Mouse (Mus musculus) embryonic fibroblast, embryonic 13.5 days (primary cell): Measurements from ENCODE around the gene Pard3b. TPM values are rescaled to one million over a fixed set of nuclear protein-coding genes. Genes with fewer than 3 reads are reported as not detected.

Experiments used
- H3K27ac ChIP-seq: 2 replicates; pipeline ENCODE4 v1.5.1; 2012; ENCODE audit warnings: low read length, control low read depth, inconsistent platforms; ENCODE audit not compliant: insufficient read depth
- H3K4me1 ChIP-seq: 2 replicates; pipeline ENCODE4 v1.6.1; 2011; ENCODE audit warnings: low read length; ENCODE audit not compliant: control insufficient read depth, insufficient read depth
- H3K4me3 ChIP-seq: 2 replicates; pipeline ENCODE4 v1.5.1; 2011; ENCODE audit warnings: mild to moderate bottlenecking, control low read depth, low read length; ENCODE audit not compliant: insufficient read depth
- CTCF ChIP-seq: IDR thresholded peaks from 2 replicates; pipeline ENCODE4 v1.5.1; 2011; ENCODE audit warnings: mild to moderate bottlenecking, control low read depth, low read length, moderate library complexity, borderline replicate concordance; ENCODE audit not compliant: insufficient read depth
- POLR2A ChIP-seq: IDR thresholded peaks from 2 replicates; pipeline ENCODE4 v1.6.1; 2011; ENCODE audit warnings: low read depth, mild to moderate bottlenecking, control low read depth, low read length, moderate library complexity
- polyA plus RNA-seq: library from polyadenylated mRNA; stranded (reverse); fragments of >200 nt; gene quantifications from 2 replicates; pipeline ENCODE4 v1.2.4, GENCODE M21; 2011; ENCODE audit warnings: low read depth; ENCODE audit not compliant: missing spikeins, insufficient read length

Gene Pard3b
- polyA plus RNA-seq, 1 experiment = 6.9 TPM

- Histone ChIP-seq H3K4me3 (no peak overlapping the region), H3K27ac (no peak overlapping the region), H3K4me1 (no peaks in the 10 kb centered on the region)
- no peak for TF ChIP-seq POLR2A
- no peak for TF ChIP-seq CTCF
Measured at GRCm38 (mm10) chr1:61657760-61658159, 19.1 kb downstream of the Pard3b start.

GRCm38 (mm10) chr1:61659931-61660330 is 21.3 kb downstream of the Pard3b start:
- Histone ChIP-seq H3K27ac (no peak overlapping the region), H3K4me1 (no peaks in the 10 kb centered on the region), H3K4me3 (no peak overlapping the region)
- TF ChIP-seq CTCF = no peak
- TF ChIP-seq POLR2A = no peak

DNA sequence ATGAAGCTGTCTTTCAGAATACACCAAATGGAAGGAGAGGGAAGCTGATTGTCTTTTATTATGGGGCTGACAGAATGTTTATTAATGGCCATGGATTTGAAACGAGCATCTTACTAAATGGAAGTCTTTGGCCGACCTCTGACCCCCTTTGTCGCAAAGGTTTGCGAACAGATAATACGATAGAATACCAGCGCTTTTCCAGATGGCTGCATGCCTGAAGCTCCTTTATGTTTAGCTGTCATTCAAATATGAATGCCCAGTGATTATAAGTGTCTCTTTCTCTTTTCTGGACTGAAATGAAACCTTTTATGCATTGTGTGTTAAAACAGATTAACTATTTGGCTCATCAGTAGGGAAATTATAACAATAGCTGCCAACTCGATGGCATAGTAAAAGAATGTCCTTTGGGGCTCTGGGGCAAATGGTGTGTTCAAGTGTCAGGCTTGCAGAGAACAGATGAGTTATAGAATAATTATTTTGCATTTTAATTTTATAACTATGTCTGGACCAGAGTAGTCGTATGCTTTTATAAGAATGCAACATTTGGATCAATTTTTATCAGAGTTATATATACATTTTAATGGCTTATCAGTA is 46.7 kb downstream of the Pard3b start:
- H3K4me3 ChIP-seq = no peak overlapping the region

GRCm38 (mm10) chr1:61685921-61686320 is 47.3 kb downstream of the Pard3b start:
- TF ChIP-seq CTCF = no peak
- TF ChIP-seq POLR2A = no peak
- Histone ChIP-seq H3K4me3 (no peak overlapping the region), H3K4me1 (no peaks in the 10 kb centered on the region), H3K27ac (no peak overlapping the region)

More for the DNA sequence above, 46.7 kb downstream of the Pard3b start:
- no peak overlapping the region for H3K27ac ChIP-seq
- TF ChIP-seq CTCF (no peak), POLR2A (no peak)
- H3K4me1 ChIP-seq = no peaks in the 10 kb centered on the region

GRCm38 (mm10) chr1:61688301-61688700 is 49.7 kb downstream of the Pard3b start:
- TF ChIP-seq CTCF (no peak), POLR2A (no peak)
- no peak overlapping the region for H3K27ac ChIP-seq
- no peaks in the 10 kb centered on the region for H3K4me1 ChIP-seq
- H3K4me3 ChIP-seq = no peak overlapping the region

- H3K27ac ChIP-seq = no peak overlapping the region
- H3K4me3 ChIP-seq = no peak overlapping the region
- no peaks in the 10 kb centered on the region; the same call in 1 of the 2 replicates for H3K4me1 ChIP-seq
- TF ChIP-seq POLR2A (no peak), CTCF (no peak)
Measured at GRCm38 (mm10) chr1:61698462-61699218, 60.0 kb downstream of the Pard3b start.

- H3K4me3 ChIP-seq = no peak overlapping the region
- H3K27ac ChIP-seq = no peak overlapping the region
- TF ChIP-seq POLR2A (no peak), CTCF (no peak)
- no peaks in the 10 kb centered on the region; the same call in 1 of the 2 replicates for H3K4me1 ChIP-seq
Measured at GRCm38 (mm10) chr1:61709812-61710211, 71.2 kb downstream of the Pard3b start.

- no peak overlapping the region for H3K4me3 ChIP-seq
- H3K4me1 ChIP-seq = no peaks in the 10 kb centered on the region; the same call in 1 of the 2 replicates
- no peak overlapping the region for H3K27ac ChIP-seq
- TF ChIP-seq CTCF (no peak), POLR2A (no peak)
Measured at GRCm38 (mm10) chr1:61711523-61711922, 72.9 kb downstream of the Pard3b start.

GRCm38 (mm10) chr1:61729654-61730053 is 91.0 kb downstream of the Pard3b start:
- Histone ChIP-seq H3K27ac (no peak overlapping the region), H3K4me1 (no peaks in the 10 kb centered on the region), H3K4me3 (no peak overlapping the region)
- no peak for TF ChIP-seq CTCF
- TF ChIP-seq POLR2A = no peak

DNA sequence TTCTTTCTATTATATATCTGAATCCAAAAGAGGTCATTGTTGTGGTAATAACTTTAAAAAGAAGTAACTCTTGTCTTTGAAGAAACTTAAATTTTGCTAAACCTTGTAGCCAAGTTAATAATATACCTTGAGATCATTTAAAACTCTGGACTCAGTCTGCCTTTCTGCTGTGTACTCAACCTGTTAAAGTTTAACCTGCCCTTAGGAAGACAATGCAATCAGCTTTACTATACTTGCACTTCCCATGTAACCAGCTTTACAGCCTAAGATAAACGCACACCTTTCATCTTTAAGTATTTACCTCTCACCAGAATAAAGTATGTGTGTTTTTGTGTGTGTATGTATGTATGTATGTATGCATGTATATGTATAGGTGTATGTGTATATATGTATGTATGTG is 97.9 kb downstream of the Pard3b start:
- Histone ChIP-seq H3K4me3 (no peak overlapping the region), H3K4me1 (no peaks in the 10 kb centered on the region), H3K27ac (no peak overlapping the region)
- no peak for TF ChIP-seq CTCF
- no peak for TF ChIP-seq POLR2A

DNA sequence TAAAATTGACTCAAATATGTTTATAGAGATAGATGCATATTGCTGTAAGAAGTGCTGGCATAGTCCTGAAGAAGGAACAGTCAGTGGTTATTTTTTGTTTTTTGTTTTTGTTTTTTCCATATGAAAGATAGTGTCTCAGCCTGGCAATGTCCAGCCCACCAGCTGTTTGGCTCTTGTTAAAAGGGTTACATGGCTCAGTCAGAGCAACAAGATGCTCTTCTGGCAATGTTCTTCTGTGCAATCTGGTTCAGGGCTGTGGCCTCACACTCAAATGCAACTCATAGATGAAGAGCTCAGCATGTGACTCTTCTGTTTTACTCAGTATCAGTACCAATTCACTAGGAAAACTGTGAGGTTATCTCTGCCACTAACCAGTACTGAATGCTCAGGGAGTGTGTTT is 104.2 kb downstream of the Pard3b start:
- no peak for TF ChIP-seq CTCF
- no peak for TF ChIP-seq POLR2A
- Histone ChIP-seq H3K4me1 (no peaks in the 10 kb centered on the region), H3K4me3 (no peak overlapping the region), H3K27ac (no peak overlapping the region)
